Mouse (Mus musculus) small intestine, adult 2 months (tissue): ENCODE measurements at regions not wholly inside any gene's neighbourhood (a gene's known extent, or its start where the extent isn't known, plus 50 kb on each side); places are given as distances from the start of the nearest gene placed in this dataset.

Source experiments
- H3K27ac ChIP-seq: fragments of 200-500 bp; 2 replicates; pipeline ENCODE4 v1.5.1; 2012; ENCODE audit warnings: low read depth, low read length, control low read depth, inconsistent platforms; ENCODE audit not compliant: insufficient read depth
- H3K27me3 ChIP-seq: fragments of 200-500 bp; 2 replicates; pipeline ENCODE4 v1.6.1; 2012; ENCODE audit warnings: mild to moderate bottlenecking, moderate library complexity, low read length, inconsistent platforms; ENCODE audit not compliant: control insufficient read depth, insufficient read depth
- H3K36me3 ChIP-seq: fragments of 200-500 bp; 2 replicates; pipeline ENCODE4 v1.6.1; 2012; ENCODE audit warnings: mild to moderate bottlenecking, low read length, control low read depth, inconsistent platforms; ENCODE audit not compliant: control insufficient read depth, insufficient read depth
- H3K4me1 ChIP-seq: fragments of 200-500 bp; 2 replicates; pipeline ENCODE4 v1.6.1; 2012; ENCODE audit warnings: low read length, inconsistent platforms, mixed read lengths; ENCODE audit not compliant: control insufficient read depth, insufficient read depth, insufficient read length
- H3K4me3 ChIP-seq: fragments of 200-500 bp; 2 replicates; pipeline ENCODE4 v1.5.1; 2012; ENCODE audit warnings: low read depth, mild to moderate bottlenecking, control low read depth, inconsistent platforms, low read length, moderate library complexity
- CTCF ChIP-seq: fragments of 200-500 bp; IDR thresholded peaks from 2 replicates; pipeline ENCODE4 v1.5.1; 2012; ENCODE audit warnings: low read depth, mild to moderate bottlenecking, control low read depth, inconsistent platforms, low read length, moderate library complexity, mixed read lengths; ENCODE audit not compliant: insufficient replicate concordance, insufficient read length; ENCODE audit errors: extremely low read depth
- POLR2A ChIP-seq: fragments of 200-500 bp; IDR thresholded peaks from 2 replicates; pipeline ENCODE4 v1.6.1; 2012; ENCODE audit warnings: low read depth, mild to moderate bottlenecking, control low read depth, inconsistent platforms, low read length, moderate library complexity
- WGBS: fragments of 180-500 bp; shearing (Covaris S2); methylation state at CpG from one replicate; pipeline ENCODE4 v1.1.7; 2018; 5-methylcytosine and 5-hydroxymethylcytosine counted together

GRCm38 (mm10) chr1:88562361-88562760, 52.5 kb upstream of the Glrp1 start:
- Histone ChIP-seq H3K4me3 (no peak overlapping the region), H3K27me3 (no peaks in the 10 kb centered on the region), H3K27ac (no peak overlapping the region), H3K36me3 (no peaks in the 10 kb centered on the region), H3K4me1 (no peaks in the 10 kb centered on the region)
- no peak for TF ChIP-seq POLR2A
- TF ChIP-seq CTCF: peak; percentile 75; the same call in 1 of the 2 replicates
- 36% methylated on average over 3 of the region's 3 CpGs for WGBS

GRCm38 (mm10) chr1:88560771-88561170, 50.9 kb upstream of the Glrp1 start:
- no peaks in the 10 kb centered on the region for H3K27me3 ChIP-seq
- H3K27ac ChIP-seq: no peak overlapping the region
- WGBS: 74% methylated on average over 8 of the region's 8 CpGs
- TF ChIP-seq CTCF: no peak
- TF ChIP-seq POLR2A: no peak
- H3K4me1 ChIP-seq: no peaks in the 10 kb centered on the region
- H3K36me3 ChIP-seq: no peaks in the 10 kb centered on the region
- H3K4me3 ChIP-seq: no peak overlapping the region
